Mouse (Mus musculus) liver, embryonic 13.5 days (tissue): ENCODE data around the gene Zfp72. TPM values are rescaled to one million over a fixed set of nuclear protein-coding genes. Genes with fewer than 3 reads are reported as not detected.

Source experiments
- ATAC-seq: fragments of 200-750 bp; cut with Nextera tagmentation; 2 replicates; pipeline ENCODE4 v1.8.0; 2017; ENCODE audit warnings: low read depth, mild to moderate bottlenecking, moderate number of reproducible peaks, moderate library complexity
- DNase-seq: peaks from one replicate; pipeline ENCODE4 v3.0.0; 2022
- H3K27ac ChIP-seq: fragments of 300-500 bp; sonication (generic); 2 replicates; pipeline ENCODE4 v1.5.1; 2015; ENCODE audit warnings: moderate library complexity, mild to moderate bottlenecking, inconsistent platforms
- H3K27me3 ChIP-seq: fragments of 300-500 bp; sonication (generic); 2 replicates; pipeline ENCODE4 v1.6.1; 2015; ENCODE audit warnings: mild to moderate bottlenecking, inconsistent platforms
- H3K36me3 ChIP-seq: fragments of 300-500 bp; sonication (generic); 2 replicates; pipeline ENCODE4 v1.6.1; 2015; ENCODE audit warnings: mild to moderate bottlenecking, inconsistent platforms
- H3K4me1 ChIP-seq: fragments of 300-500 bp; sonication (generic); replicated peaks from 2 replicates; pipeline ENCODE4 v1.6.1; 2015; ENCODE audit warnings: inconsistent platforms
- H3K4me2 ChIP-seq: fragments of 300-500 bp; sonication (generic); 2 replicates; pipeline ENCODE4 v1.6.1; 2015; ENCODE audit warnings: inconsistent platforms, mild to moderate bottlenecking, moderate library complexity
- H3K4me3 ChIP-seq: fragments of 300-500 bp; sonication (generic); replicated peaks from 2 replicates; pipeline ENCODE4 v1.5.1; 2015; ENCODE audit warnings: mild to moderate bottlenecking, inconsistent platforms
- H3K9ac ChIP-seq: fragments of 300-500 bp; sonication (generic); 2 replicates; pipeline ENCODE4 v1.6.1; 2015; ENCODE audit warnings: mild to moderate bottlenecking, inconsistent platforms
- H3K9me3 ChIP-seq: fragments of 300-500 bp; sonication (generic); replicated peaks from 2 replicates; pipeline ENCODE4 v1.6.1; 2016; ENCODE audit warnings: inconsistent platforms
- WGBS: fragments of 180-500 bp; shearing (Covaris S2); methylation state at CpG from one replicate; pipeline ENCODE4 v1.1.7; 2015; ENCODE audit not compliant: insufficient replicate concordance; 5-methylcytosine and 5-hydroxymethylcytosine counted together
- polyA plus RNA-seq: library from polyadenylated mRNA; unstranded; fragments of >200 nt; fragmentation: Nextera tagmentation; extraction: Ambion mirVana; gene quantifications from 2 replicates; pipeline ENCODE4 v1.2.1, GENCODE M21; 2015

Gene Zfp72
- 1.3 and 1.4 TPM in 2 replicates for polyA plus RNA-seq

GRCm38 (mm10) chr13:74390371-74390990 is at the start of gene Zfp72:
Zfp72 (minus strand) TSS chr13:74390836.
- Histone ChIP-seq H3K27ac (no peak within 1 kb of the TSS), H3K4me1 (peaks cover 9% of the 10 kb centered on the region), H3K27me3 (no peaks in the 10 kb centered on the region), H3K9ac (peak within 1 kb of the TSS; percentile 57), H3K4me2 (peak within 1 kb of the TSS; percentile 68), H3K36me3 (no peaks in the 10 kb centered on the region), H3K4me3 (peak within 1 kb of the TSS; percentile 63), H3K9me3 (no peaks in the 10 kb centered on the region)
- DNase-seq: peak; percentile 11
- 3% methylated on average over 14 of the region's 14 CpGs for WGBS
- ATAC-seq: peak; percentile 58

- DNase-seq (no peak), ATAC-seq (no peak)
- Histone ChIP-seq H3K4me3 (no peak overlapping the region), H3K27me3 (no peaks in the 10 kb centered on the region), H3K9ac (no peak overlapping the region), H3K4me1 (no peaks in the 10 kb centered on the region), H3K36me3 (no peaks in the 10 kb centered on the region; the same call in 1 of the 2 replicates), H3K27ac (no peak overlapping the region), H3K9me3 (peaks cover 10% of the 10 kb centered on the region; the same call in 1 of the 2 replicates), H3K4me2 (no peak overlapping the region)
- 27% methylated on average over 19 of the region's 19 CpGs for WGBS
Measured at GRCm38 (mm10) chr13:74439895-74440294, 49.3 kb upstream of the Zfp72 start.

- Histone ChIP-seq H3K9me3 (no peaks in the 10 kb centered on the region), H3K27ac (no peak within 1 kb of the TSS), H3K4me1 (no peaks in the 10 kb centered on the region), H3K36me3 (no peaks in the 10 kb centered on the region), H3K4me2 (no peak within 1 kb of the TSS), H3K9ac (no peak within 1 kb of the TSS), H3K4me3 (no peak within 1 kb of the TSS), H3K27me3 (no peaks in the 10 kb centered on the region)
- no peak for DNase-seq
- ATAC-seq: no peak
- WGBS: 13% methylated on average over 11 of the region's 11 CpGs
Measured at GRCm38 (mm10) chr13:74399298-74399839, 8.7 kb upstream of the Zfp72 start, which contains the start of gene Ftl1-ps1. Ftl1-ps1 (plus strand) TSS chr13:74399694.

DNA sequence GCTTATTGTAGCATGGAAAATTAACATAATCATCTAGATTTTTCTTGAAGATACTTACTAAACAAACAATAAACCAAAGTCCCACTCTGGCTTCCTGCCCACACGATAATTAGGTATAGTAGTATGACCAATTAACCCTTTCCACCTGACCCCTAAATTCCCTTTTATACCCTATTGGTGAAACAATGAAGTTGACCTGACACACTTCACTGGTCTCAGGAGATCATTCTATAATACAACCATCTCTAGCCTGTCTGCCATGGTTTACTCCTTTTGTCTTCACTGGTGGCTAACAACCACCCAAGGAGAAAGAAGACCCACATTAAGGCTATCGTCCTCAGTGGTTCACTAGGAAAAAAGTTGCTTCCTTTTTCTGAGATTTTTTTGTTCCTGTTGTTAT is 520 bp upstream of the Zfp72 start:
- H3K4me2 ChIP-seq: no peak overlapping the region
- H3K27me3 ChIP-seq: no peaks in the 10 kb centered on the region
- H3K4me1 ChIP-seq: peaks cover 9% of the 10 kb centered on the region
- WGBS: 60% methylated on average over 2 of the region's 2 CpGs
- no peaks in the 10 kb centered on the region for H3K36me3 ChIP-seq
- ATAC-seq: no peak
- no peak overlapping the region for H3K27ac ChIP-seq
- no peaks in the 10 kb centered on the region for H3K9me3 ChIP-seq
- no peak overlapping the region for H3K9ac ChIP-seq
- no peak for DNase-seq
- H3K4me3 ChIP-seq: no peak overlapping the region

DNA sequence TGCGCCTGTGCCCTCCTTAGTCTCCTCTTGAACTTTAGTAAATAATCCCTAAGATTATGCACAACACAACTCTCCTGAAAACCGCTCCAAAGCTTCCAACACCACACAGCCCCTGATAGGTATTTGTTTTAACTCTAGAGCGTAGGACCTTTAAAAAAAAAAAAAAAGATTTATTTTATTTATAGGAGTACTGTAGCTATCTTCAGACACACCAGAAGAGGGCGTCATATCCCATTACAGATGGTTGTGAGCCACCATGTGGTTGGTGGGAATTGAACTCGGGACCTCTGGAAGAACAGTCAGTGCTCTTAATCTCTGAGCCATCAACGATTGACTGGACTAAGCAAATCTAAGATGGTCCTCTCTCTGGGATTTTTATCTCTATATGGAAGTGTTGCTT is 906 bp downstream of the Zfp72 start:
- ATAC-seq: no peak

DNA sequence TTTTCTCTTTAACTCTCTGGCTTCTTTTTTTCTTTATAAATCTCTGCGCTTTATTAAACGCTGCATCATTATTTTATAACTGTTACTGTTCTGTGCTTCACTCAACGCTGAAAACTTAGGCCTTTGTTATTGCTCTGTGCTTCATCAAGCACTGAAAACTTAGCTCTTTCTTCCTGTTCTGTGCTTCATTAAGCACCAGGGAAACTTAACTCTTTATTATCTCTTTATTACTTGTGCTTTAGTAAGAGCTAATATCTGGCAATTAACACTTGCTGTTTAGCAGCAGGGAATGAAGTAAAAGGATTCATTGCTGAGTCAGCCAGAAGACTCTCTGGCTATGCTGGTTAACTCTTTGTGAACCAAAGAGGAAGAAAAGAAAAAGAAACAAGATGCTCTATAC is 8.3 kb downstream of the Zfp72 start:
- no peak for DNase-seq
- Histone ChIP-seq H3K4me3 (no peak overlapping the region), H3K9me3 (no peaks in the 10 kb centered on the region), H3K9ac (no peak overlapping the region), H3K36me3 (no peaks in the 10 kb centered on the region), H3K27me3 (no peaks in the 10 kb centered on the region), H3K4me2 (no peak overlapping the region), H3K27ac (no peak overlapping the region), H3K4me1 (no peaks in the 10 kb centered on the region)
- 65% methylated on average over 3 of the region's 3 CpGs for WGBS
- no peak for ATAC-seq

More for the DNA sequence above, 906 bp downstream of the Zfp72 start:
- H3K27me3 ChIP-seq: no peaks in the 10 kb centered on the region
- no peak overlapping the region for H3K9ac ChIP-seq
- no peak for DNase-seq
- no peaks in the 10 kb centered on the region for H3K9me3 ChIP-seq
- no peak overlapping the region for H3K27ac ChIP-seq
- peaks cover 9% of the 10 kb centered on the region for H3K4me1 ChIP-seq
- peak overlapping the region; percentile 63 for H3K4me3 ChIP-seq
- H3K36me3 ChIP-seq: no peaks in the 10 kb centered on the region
- peak overlapping the region; percentile 68 for H3K4me2 ChIP-seq
- WGBS: 50% methylated on average over 6 of the region's 6 CpGs

GRCm38 (mm10) chr13:74381533-74382276 is 8.9 kb downstream of the Zfp72 start:
- Histone ChIP-seq H3K27ac (no peak overlapping the region), H3K4me1 (no peaks in the 10 kb centered on the region), H3K36me3 (no peaks in the 10 kb centered on the region), H3K4me3 (no peak overlapping the region), H3K9me3 (no peaks in the 10 kb centered on the region), H3K9ac (no peak overlapping the region), H3K27me3 (no peaks in the 10 kb centered on the region), H3K4me2 (no peak overlapping the region)
- WGBS: 64% methylated on average over 10 of the region's 10 CpGs
- ATAC-seq: no peak
- DNase-seq: no peak

DNA sequence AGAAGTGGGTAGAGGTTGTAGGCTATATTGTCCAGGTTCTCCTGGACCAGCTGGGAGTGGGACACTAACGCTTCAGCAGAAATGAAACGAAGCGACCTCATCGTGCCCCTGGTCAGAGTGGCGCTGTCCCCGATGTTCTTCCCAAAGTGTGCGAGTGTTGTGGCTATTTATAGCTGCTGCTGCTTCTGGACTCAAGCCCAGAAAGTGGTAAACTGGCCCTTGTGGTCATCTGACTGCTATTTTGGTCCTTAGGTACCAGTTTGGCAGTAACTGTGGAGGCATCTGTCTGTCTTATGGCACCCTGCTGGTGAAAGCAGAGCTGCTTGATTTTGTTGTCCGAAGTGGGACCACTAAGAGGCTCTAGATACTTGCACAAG is 26.8 kb downstream of the Zfp72 start, which contains the start of gene Lrrc14b:
Lrrc14b (minus strand) TSS at position 147 of the 377 bp plus-strand sequence.
- WGBS: 63% methylated on average over 8 of the region's 8 CpGs
- H3K36me3 ChIP-seq: peaks cover 23% of the 10 kb centered on the region
- peaks cover 3% of the 10 kb centered on the region; the same call in 1 of the 2 replicates for H3K4me1 ChIP-seq
- no peak within 1 kb of the TSS for H3K9ac ChIP-seq
- H3K27me3 ChIP-seq: no peaks in the 10 kb centered on the region
- DNase-seq: no peak
- H3K4me2 ChIP-seq: no peak within 1 kb of the TSS
- H3K9me3 ChIP-seq: no peaks in the 10 kb centered on the region
- H3K4me3 ChIP-seq: no peak within 1 kb of the TSS
- no peak for ATAC-seq
- H3K27ac ChIP-seq: no peak within 1 kb of the TSS

DNA sequence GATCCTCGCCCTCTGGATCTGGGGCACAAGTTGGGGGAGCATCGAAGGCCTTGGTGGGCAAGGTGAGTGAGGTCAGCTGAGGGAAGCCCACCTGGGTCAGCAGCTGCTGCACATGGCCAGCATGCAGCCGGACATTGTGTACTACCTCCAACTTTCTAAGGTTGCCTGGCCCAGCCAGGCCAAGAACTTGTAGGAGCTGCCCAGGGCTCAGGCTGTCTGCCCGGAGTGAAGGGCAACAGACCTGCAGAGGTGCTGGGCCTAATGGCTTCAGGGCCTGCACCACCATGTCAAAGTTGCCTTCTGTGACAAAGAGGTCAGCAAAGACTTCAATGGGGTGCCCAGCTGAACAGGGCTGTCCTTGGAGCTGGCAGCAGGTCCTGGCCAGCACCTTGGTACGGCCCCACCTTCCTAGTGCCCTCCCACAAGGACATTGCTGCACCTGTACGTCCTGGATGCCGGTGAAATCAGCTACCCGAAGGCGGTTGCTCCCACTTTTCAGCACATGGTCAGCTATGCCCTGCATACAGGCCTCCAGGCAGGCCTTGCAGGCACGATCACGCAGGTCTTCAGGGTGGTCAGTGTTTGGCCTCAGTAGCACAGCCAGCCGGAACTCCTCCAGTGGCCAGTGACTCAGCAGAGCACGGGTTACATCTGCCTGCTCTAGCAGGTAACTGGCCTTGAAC is 27.3 kb downstream of the Zfp72 start:
- WGBS: 73% methylated on average over 13 of the region's 13 CpGs
- Histone ChIP-seq H3K27ac (no peak overlapping the region), H3K4me3 (no peak overlapping the region), H3K9ac (no peak overlapping the region), H3K4me2 (no peak overlapping the region), H3K27me3 (no peaks in the 10 kb centered on the region), H3K4me1 (peaks cover 3% of the 10 kb centered on the region; the same call in 1 of the 2 replicates), H3K9me3 (no peaks in the 10 kb centered on the region), H3K36me3 (peaks cover 28% of the 10 kb centered on the region)
- DNase-seq (no peak), ATAC-seq (no peak)

DNA sequence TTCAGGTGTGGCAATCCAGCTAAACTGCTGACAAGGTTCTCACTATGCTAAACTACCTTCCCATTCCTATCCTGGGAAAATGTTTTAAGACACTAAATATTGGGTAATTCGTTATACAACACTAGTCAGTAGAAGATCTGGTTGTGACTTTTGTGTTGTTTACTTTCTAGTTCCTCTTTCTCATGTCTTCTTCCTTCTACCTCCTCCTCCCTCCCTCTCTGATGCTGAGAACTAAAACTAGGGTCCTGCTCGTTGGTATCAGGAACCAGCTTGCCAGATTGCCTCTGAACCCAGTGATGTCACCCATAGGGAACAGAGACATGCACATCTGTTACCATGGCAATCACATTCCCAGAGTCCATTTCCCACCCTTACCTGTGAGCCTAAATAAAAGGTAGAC is 28.4 kb downstream of the Zfp72 start:
- DNase-seq: no peak
- H3K4me2 ChIP-seq: no peak overlapping the region
- 43% methylated on average over 2 of the region's 2 CpGs for WGBS
- H3K27ac ChIP-seq: no peak overlapping the region
- H3K9me3 ChIP-seq: no peaks in the 10 kb centered on the region
- ATAC-seq: no peak
- H3K9ac ChIP-seq: no peak overlapping the region
- H3K36me3 ChIP-seq: peaks cover 36% of the 10 kb centered on the region
- peaks cover 3% of the 10 kb centered on the region; the same call in 1 of the 2 replicates for H3K4me1 ChIP-seq
- H3K27me3 ChIP-seq: no peaks in the 10 kb centered on the region
- H3K4me3 ChIP-seq: no peak overlapping the region

DNA sequence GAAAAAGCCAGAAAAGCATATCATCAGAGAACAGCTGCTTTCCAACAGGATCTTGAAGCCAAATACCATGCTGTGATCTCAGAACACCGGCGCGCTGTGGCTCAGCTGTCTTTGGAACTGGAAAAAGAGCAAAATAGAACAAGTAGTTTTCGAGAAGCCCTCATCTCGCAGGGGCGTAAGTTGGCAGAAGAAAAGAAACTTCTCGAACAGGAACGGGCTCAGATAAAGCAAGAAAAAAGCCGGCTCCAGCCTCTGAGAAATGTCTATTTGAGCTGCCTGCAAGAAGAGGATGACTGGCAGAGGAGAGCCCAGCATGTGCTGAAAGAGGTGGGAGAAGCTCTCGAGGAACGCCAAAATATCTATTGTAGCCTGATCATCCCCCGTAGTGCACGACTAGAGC is 34.1 kb downstream of the Zfp72 start:
- Histone ChIP-seq H3K36me3 (peaks cover 73% of the 10 kb centered on the region), H3K9me3 (no peaks in the 10 kb centered on the region)
- WGBS: 89% methylated on average over 13 of the region's 13 CpGs

More for the DNA sequence above, 34.1 kb downstream of the Zfp72 start:
- H3K27me3 ChIP-seq: no peaks in the 10 kb centered on the region
- no peak overlapping the region for H3K4me3 ChIP-seq
- no peak overlapping the region for H3K27ac ChIP-seq
- DNase-seq (no peak), ATAC-seq (no peak)
- no peak overlapping the region for H3K4me2 ChIP-seq
- no peaks in the 10 kb centered on the region for H3K4me1 ChIP-seq
- no peak overlapping the region for H3K9ac ChIP-seq
